Mouse (Mus musculus) urinary bladder, adult 2 months (tissue): Measurements from ENCODE around the gene Fchsd2. TPM values are rescaled to one million over a fixed set of nuclear protein-coding genes. Genes with fewer than 3 reads are reported as not detected.

Source experiments
- DNase-seq: peaks from one replicate; pipeline ENCODE4 v3.0.0; 2022; ENCODE audit warnings: low spot score
- polyA plus RNA-seq: library from polyadenylated mRNA; depleted of rRNA; stranded (reverse); fragments of >200 nt; gene quantifications from 2 replicates; pipeline ENCODE4 v1.2.3, GENCODE M21; 2012

Gene Fchsd2
- polyA plus RNA-seq, 1 experiment = 10.0 TPM

DNA sequence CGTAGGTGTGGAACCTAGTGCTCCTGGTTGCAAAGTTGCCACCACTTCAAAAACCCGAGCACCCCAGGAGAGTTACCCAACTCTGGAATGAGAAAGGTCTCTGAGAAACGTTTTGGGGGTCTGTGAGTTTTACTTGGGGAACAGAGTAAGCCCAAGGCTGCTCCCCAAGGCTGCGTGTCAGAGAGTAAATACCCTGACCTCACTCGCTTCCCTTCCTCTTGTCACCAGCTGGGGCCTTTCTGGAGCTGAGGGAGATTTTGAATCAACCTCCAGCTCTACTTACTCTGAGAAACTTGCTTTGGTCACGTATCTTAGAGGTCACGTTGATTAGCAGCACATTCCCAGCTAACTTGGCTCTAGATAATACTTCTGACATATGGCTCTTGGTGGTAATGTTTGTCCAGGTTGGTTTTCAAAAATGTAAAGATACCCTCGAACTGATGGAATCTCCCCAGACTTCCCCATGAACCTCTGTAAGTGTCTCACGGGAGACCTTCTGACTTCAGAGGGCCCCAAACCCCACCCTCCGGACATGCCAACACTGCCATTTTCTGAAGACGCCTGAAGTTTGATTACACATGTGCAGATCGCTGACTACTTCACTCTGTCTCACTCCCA lies 20.4 kb upstream of the Fchsd2 start:
- DNase-seq = no peak

GRCm38 (mm10) chr7:101074170-101074767 lies 18.4 kb upstream of the Fchsd2 start:
- no peak for DNase-seq

GRCm38 (mm10) chr7:101083562-101084166 lies 9.0 kb upstream of the Fchsd2 start:
- DNase-seq = no peak

DNA sequence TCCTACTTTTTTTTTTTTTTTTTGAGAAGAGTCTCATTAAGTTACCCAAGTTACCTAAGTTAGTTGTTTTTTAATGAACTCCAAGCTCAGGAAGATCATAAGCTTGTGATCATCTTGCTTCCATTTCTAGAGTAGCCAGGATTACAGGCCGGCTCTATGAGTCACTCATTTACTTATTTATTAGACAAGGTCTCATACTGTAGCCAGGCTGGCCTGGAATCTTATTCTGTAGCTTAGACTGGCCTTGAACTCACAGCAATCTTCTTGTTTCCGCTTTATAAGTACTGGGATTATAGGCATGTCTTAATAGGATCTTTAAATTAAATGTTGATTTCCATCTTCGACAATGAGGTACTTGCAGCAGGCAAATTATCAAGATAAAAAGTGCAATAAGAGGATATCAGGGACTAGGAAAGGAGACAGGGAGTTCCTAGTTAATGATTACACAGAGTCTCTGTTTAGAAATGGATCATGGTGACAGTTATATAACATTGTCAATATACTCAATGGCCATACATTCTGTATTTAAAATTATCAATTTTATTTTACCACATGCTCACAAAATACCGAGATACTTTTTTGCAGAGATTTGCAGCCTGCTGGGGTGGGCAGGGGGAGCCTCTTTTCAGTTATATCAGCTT lies 7.7 kb upstream of the Fchsd2 start:
- DNase-seq = no peak

DNA sequence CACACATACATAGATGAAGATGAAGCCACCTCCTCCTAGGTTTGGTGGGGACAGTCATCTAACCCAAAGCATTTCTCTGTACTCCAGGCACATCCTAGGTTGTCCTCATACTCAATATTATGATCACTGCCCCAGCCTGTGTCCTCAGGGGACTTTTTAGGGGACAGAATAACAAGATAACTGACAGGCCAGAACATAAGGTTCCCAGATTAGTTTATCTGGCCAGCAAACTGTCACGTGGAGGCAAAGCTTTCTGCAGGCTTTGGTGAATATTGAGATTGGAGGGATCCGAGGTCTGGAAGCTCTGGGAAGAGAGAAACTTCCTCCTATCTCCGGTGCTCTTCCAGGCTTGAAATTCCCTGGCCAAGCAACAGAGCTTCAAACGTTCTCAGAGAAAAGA lies 6.9 kb upstream of the Fchsd2 start:
- DNase-seq = no peak

DNA sequence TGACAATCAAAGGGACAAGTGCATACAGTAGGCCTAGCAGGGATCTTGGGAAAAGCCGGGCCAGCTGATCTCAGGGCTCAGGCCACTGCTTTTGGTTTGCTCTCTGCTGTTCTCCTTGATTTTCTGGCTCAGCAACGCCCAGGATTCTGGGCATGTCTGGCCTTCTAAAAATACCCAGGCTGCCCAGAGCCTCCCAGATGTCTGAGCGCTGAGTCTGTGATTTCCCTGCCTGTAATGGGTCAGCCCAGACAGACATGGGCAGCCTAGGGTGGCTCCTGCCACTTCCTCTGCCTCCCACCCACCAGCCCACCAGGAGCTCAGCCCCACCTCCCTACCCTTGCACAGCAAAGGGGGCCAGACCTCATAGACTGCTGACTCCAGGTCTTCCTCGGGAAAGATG lies 4.0 kb upstream of the Fchsd2 start:
- DNase-seq = no peak

- DNase-seq = no peak
These were observed 3.4 kb upstream of the Fchsd2 start for GRCm38 (mm10) chr7:101089242-101089641.

- DNase-seq = no peak
These were observed 568 bp downstream of the Fchsd2 start for GRCm38 (mm10) chr7:101093231-101093630.

DNA sequence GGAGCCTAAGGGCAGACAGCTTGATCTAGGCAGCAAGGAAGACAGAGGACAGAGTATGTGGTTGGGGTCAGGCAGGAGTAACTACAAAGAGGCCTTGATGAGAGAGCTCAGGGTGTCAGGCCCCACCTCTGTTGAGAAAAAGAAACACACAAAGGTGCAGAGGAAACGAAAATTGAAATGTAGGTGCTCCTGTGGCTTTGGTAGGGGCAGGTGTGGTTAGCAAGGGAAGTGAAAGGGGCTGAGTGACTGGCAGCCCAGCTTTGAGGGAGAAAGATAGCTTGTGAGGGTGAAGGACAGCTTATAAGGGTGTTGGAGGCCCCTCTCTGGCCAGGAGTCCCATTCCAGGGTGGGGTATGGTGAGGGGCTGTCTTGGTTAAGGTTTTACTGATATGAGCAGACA lies 2.1 kb downstream of the Fchsd2 start:
- no peak for DNase-seq

GRCm38 (mm10) chr7:101095560-101095959 lies 2.9 kb downstream of the Fchsd2 start:
- DNase-seq = no peak

DNA sequence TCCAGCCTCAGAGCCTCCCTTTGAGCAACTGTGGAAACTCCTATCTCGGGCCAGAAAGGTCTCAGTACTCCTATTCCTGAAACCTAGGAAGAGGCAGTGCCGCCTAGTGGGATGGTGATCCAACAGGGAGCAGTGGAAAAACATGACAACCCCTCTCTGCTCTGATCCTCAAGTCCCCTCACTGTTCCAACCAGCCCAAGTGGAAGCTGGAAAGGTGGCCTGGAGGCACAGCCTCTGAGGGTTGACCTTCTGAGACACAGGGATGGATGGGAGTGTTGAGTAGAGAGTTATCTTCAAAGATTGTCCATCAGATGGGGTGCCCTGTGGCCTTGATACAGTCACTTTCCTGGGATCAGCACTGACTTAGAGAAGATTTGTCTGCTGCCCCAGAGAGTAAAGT lies 3.9 kb downstream of the Fchsd2 start:
- no peak for DNase-seq

- DNase-seq = no peak
These were observed 4.4 kb downstream of the Fchsd2 start for GRCm38 (mm10) chr7:101097084-101097483.

DNA sequence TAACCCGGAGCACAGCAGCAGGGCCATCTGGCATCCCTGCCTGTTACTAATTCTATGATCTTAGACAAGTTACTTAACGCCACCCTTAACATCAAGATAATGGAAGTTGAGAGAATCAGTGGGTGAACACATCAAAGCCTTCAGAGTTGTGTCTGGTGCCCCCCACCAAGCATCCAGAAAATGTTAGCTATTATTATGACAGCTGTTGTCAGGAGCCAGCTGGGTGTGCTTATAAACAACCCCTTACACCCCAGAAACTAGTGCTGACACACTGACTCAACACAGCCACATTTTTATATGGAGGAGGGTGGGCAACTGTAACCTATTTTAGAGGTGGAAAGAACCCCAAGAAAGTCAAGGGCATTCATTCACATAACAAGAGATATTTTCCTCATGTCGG lies 7.3 kb downstream of the Fchsd2 start:
- no peak for DNase-seq

GRCm38 (mm10) chr7:101101156-101101691 lies 8.6 kb downstream of the Fchsd2 start:
- DNase-seq = no peak

GRCm38 (mm10) chr7:101106666-101107065 lies 14.0 kb downstream of the Fchsd2 start:
- no peak for DNase-seq

- DNase-seq = no peak
These were observed 14.6 kb downstream of the Fchsd2 start for GRCm38 (mm10) chr7:101107073-101107810.

DNA sequence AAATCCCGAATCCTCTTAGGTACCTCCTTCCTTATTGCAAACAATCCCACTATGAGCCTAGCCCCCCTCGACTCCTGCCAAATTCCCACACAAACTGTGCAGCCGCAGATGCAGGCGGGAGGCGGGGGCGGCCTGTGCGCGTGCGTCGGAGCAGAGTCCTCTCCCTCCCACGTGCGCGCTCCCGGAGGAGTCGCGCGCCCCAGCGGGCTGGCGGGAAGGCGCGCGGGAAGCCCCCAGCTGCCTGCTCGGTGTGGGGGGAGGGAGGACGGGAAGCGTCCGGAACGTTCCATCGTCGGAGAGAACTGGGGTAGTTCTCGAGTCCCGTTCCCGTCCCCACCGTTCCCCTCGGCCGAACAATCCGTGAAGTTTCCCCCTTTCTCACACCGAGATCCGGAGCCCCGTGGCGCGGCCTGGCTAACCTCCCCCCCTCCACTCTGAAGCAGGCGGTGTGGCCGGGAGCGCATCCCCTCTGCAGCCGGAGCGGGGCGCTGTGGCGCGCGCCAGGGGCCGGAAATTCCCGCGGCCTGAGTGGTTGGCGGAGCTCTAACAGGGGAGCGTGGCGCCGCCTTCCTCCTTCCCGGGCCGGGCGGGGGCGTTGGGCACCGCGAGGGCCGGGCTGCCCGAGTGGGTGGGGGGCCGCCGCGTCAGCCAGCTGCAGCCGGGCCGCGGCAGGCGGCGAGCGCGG lies 15.4 kb downstream of the Fchsd2 start:
- DNase-seq = peak; percentile 98

DNA sequence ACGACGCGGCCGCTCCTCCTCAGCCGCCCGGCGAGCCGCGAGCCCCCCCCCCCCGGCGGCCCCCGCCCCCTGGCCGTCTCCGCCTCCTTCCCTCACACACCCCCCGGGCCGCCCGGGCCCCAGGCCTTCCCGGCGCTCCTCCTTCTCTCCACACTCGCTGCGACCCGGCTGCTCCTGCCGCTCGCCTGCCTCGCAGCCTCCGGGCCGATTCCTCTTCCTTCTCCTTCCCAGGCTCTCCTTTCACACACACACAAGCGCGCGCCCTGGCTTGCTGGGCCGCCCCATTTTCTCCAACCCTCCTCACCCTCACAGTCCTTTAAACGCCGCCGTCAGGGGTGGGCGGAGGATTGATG lies 16.0 kb downstream of the Fchsd2 start:
- DNase-seq = peak; percentile 76

- DNase-seq = no peak
These were observed 16.6 kb downstream of the Fchsd2 start for GRCm38 (mm10) chr7:101109006-101109855.

DNA sequence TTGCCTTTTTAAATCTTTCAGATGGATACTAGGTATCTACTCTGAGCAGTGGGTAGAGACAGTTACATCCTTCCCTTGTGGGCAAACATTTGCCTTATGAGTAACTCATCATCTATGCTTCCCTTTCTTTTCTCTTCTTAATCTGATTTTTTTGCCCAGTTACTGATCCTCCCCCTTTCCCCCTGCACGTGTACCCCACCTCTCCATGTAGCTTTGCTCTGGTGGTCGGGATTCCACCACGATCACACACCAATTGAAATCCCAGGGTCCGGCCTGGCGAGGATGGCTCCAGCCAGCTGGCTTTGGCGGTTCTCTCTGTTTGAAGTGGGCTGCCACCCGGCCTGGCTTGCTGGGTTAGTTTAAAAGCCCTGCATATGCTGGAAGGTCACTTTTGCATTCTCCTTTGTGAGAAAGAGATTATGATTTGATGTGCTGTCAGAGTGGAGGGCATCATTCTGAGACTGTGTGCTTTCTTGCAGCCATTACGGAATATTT lies 17.2 kb downstream of the Fchsd2 start:
- no peak for DNase-seq
